Mouse (Mus musculus) ES-E14 (cell line): Measurements from ENCODE around the gene Snf8.

Experiments used
- HCFC1 ChIP-seq: IDR thresholded peaks from 2 replicates; pipeline ENCODE4 v1.6.1; 2012; ENCODE audit warnings: low read length, inconsistent platforms, borderline replicate concordance; ENCODE audit not compliant: insufficient read depth
- ZNF384 ChIP-seq: IDR thresholded peaks from 2 replicates; pipeline ENCODE4 v1.6.1; 2012; ENCODE audit warnings: low read depth, low read length, inconsistent platforms

GRCm38 (mm10) chr11:96071013-96071412 is 36.3 kb downstream of the Snf8 start:
- TF ChIP-seq HCFC1: no peak
- TF ChIP-seq ZNF384: no peak
